Mouse (Mus musculus): Measurements from ENCODE around the gene Gse1. TPM values are rescaled to one million over a fixed set of nuclear protein-coding genes. Genes with fewer than 3 reads are reported as not detected.

Gse1 gene
- total RNA-seq, 2 experiments from 2014 or later = 58.1 to 60.7 TPM

DNA sequence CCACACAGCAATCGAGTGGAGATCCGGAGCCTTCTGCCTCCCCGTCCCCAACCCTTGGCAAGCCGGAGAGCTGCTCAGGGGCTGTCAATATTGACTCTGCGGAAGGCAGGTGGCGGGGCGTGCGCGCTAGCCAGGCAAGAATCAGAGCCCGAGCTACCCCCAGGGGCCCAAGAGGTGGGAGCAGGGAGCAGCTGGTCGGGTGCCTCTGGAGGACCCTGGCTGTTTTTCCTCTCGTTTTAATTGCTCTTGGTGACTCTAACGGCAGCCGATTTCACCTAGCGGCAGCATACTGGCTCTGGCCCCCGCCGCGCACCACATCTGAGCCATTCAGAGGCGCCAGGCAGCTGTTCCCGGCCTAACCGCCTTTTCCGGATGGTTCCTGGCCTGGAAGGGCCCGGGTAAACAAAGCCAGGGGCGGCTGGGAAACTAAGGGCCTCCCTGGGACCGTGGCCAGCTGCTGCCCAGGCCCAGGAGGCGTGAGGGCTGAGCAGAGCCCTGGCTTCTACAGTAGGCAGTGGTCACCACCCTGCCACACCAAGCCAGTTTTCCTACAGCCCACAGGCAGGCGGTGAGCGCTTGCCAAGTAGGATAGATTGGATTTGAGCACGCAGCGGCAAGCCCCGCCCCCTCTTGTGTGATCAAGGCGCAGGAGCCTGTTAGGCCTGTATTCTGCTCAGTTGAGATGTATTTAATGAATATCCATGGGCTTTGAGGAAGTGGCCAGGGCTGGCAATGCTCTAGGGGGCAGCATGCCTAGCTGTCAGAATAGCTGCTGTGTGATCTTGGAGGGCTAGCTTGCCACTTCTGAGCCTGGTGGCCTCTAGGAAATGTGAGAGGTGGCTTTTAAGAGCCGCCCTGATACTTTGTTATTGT lies 188.5 kb downstream of the Gse1 start:
- DNase-seq (ENCODE audit: low spot score in 2 of 2) = no peak

- no peak for DNase-seq (ENCODE audit: low spot score in 2 of 2)
Observed at GRCm38 (mm10) chr8:120418188-120418587, 189.9 kb downstream of the Gse1 start.

- no peak for DNase-seq (ENCODE audit: low spot score in 2 of 2)
Observed at GRCm38 (mm10) chr8:120419675-120420074, 191.4 kb downstream of the Gse1 start.

GRCm38 (mm10) chr8:120420226-120420625 lies 192.0 kb downstream of the Gse1 start:
- DNase-seq (ENCODE audit: low spot score in 2 of 2) = no peak

GRCm38 (mm10) chr8:120421638-120422037 lies 193.4 kb downstream of the Gse1 start:
- DNase-seq (ENCODE audit: low spot score in 2 of 2) = no peak

DNA sequence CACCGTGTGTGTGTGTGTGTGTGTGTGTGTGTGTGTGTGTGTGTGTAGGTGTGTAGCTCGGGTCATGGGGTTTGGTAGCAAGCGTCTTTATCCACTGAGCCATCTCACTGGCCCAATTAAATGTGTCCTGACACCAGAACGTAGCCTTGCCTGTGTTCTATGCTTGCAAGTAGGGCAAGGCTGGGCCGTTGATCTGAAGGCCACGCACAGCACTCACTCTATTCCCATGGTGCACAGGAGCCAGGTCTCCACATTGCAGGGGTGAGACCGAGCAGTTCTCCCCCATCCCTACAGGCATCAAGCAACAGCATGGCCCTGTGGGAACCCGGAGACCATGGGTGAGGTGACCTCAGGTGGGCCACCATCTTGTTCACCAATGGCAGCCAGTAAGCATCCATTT lies 194.0 kb downstream of the Gse1 start:
- no peak for DNase-seq (ENCODE audit: low spot score in 2 of 2)

DNA sequence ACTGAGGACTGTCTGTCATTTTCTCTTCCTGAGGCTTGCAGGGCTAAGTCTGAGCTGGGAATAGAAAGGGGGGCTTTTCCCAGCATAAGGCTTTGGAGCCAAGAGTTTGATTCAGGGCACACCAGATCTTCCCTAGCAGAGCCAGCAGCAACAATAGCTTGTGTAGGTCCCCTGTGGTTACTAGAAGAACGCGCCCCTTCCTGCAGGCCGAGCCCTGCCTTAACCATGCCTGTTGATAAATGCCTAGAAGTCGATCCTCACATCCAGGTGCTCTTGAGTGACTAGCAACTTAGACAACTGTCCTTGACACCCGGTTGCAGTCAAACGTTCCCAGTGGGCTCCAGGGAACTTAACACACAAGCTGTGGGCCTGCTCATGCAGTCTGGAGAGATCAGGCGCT lies 195.3 kb downstream of the Gse1 start:
- DNase-seq (ENCODE audit: low spot score in 2 of 2) = no peak

DNA sequence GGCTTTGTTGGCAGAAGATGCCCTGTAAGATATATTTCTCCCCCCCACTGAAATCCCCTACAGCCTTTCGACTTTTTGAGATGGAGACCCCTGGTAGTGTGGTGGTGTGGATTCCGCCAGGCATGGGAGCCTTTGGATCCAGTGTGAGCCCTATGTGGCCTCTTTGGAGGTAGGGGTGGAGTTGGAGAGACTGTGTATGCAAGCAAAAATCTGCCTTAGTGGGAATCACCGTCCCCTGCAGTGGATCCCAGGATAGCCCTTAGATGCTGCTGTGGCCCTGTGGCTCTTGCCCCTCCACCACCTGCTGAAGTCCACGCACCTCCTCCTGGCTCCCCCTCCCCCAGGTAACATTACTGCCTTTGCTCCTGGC lies 196.6 kb downstream of the Gse1 start:
- DNase-seq (ENCODE audit: low spot score in 2 of 2) = no peak

DNA sequence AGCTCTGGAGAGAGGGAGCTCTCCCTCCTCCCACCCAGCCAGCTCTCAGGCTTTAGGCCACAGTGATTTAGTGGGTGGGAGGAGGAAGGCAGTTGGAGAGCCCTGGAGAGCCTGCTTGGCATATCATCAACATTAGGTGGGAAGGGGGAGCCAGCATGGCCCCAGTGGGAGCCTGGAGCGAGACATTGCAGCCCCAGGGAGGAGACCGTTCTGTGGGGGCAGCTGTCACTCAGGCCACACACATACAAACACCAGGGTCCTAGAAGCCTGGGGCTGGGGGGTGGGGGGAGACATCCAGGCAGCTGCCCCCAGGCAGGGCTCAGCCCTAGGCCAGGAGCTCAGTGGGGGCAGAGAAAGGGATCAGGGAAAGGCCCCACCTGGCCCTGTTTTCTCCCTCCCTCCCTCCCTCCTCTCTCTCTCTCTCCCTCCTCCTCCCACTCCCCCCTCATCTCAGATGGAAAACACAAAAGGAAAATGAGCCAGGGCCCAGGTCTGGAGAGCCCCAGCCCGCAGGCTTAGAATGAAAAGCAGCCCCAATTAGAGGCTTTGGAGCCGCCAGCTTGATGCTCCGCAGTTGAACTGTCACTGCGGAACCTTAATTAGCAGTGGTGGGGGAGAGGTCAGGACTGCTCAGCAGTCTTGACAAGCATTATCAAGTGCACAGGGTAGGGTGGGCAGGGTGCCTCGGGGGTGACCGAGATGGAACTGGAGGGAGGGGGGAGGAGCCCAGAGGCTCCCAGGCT lies 197.1 kb downstream of the Gse1 start:
- no peak for DNase-seq (ENCODE audit: low spot score in 2 of 2)

DNA sequence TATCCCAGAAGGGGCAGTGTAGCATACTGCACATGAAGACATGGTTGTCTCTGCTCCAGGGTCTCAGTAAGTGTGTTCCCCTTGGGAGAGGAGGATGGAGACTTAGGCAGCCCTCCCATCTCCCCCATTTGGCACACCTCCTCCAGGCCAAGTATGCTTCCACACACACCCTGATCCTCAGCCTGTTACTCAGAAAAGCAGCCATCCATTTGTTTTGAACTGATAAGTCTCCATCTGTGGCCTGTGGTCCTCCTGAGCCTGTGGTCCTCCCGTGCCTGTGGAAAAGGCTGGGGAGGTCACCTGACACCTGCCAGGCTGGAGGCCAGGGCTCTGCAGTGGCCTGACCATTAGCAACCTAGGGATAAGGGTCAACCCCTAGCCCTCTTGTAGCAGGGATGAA lies 197.8 kb downstream of the Gse1 start:
- no peak for DNase-seq (ENCODE audit: low spot score in 2 of 2)

- no peak for DNase-seq (ENCODE audit: low spot score in 2 of 2)
Observed at GRCm38 (mm10) chr8:120426622-120427385, 198.5 kb downstream of the Gse1 start.

GRCm38 (mm10) chr8:120428492-120428891 lies 200.2 kb downstream of the Gse1 start:
- no peak for DNase-seq (ENCODE audit: low spot score in 2 of 2)

DNA sequence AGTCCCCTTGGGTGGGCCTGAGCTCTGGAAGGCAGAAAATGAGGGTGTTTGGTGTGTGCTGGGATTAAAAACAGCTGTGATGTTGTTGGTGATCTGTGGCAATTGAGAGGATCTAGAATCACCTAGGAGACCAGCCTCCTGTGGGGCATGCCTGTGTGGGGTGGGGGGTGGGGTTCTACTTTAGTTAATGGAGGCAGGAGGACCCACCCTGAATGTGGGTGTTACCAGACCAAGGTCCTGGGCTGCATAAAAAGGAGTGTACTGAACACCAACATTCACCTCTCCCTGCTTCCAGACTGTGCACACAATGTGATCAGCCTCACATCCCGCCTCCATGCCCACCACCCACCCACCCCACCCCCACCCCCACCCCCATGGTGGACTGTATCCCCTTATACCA lies 200.9 kb downstream of the Gse1 start:
- no peak for DNase-seq (ENCODE audit: low spot score in 2 of 2)

DNA sequence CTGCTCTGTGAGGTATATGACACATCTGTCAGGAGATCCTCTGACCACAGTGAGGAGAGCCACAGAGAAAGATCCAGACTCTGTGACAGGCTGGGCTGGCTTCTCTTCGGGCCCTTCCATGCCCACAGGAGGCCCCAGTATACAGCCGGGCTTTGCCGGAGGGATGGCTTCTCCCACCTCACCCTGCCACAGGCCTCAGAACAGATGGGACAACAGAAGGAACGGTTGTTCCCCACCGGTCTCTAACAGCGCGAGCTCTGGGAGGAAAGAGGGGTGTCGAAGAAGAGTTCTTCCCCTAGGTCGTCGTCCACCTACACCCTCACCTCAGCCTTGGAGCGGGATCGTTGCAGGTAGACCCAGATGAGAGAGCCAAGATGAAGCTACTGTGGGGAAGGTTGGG lies 202.8 kb downstream of the Gse1 start:
- no peak for DNase-seq (ENCODE audit: low spot score in 2 of 2)

- no peak for DNase-seq (ENCODE audit: low spot score in 2 of 2)
Observed at GRCm38 (mm10) chr8:120432438-120432837, 204.2 kb downstream of the Gse1 start.

DNA sequence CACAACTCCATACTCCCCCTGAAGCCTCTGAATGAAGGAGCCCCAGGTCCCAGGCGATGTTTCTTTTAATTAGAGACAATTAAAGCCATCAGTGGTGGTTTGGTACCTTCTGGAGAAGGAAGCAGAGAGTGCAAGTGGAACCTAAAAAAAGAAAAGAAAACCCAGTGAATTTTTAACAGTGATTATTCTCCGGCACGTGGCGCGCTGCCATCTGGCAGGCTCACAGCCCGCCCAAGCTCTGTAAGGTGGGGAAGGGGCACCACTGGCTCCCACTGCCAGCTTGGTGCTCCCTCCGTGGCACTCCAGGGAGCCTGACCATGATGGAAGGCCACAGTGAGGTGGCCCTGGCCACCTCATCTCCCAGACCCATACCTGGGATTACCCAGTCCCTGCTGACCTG lies 204.9 kb downstream of the Gse1 start:
- no peak for DNase-seq (ENCODE audit: low spot score in 2 of 2)

DNA sequence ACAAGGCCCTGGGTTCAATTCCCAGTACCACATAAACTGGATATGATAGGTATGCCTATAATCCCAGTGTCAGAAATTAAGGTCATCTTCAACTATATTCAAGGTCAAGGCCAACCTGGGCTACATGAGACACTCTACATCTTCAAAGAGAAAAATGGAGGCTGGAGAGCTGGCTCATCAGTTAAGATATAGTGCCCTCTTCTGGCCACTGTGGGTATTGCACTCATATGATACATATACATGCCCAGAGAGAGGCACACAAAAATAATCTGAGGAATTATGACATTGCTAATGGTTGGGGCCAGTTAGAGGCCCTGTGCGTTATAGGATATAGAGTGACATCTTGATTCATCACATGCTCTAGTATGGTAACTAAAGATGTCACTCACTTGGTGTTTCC lies 205.5 kb downstream of the Gse1 start:
- no peak for DNase-seq (ENCODE audit: low spot score in 2 of 2)

DNA sequence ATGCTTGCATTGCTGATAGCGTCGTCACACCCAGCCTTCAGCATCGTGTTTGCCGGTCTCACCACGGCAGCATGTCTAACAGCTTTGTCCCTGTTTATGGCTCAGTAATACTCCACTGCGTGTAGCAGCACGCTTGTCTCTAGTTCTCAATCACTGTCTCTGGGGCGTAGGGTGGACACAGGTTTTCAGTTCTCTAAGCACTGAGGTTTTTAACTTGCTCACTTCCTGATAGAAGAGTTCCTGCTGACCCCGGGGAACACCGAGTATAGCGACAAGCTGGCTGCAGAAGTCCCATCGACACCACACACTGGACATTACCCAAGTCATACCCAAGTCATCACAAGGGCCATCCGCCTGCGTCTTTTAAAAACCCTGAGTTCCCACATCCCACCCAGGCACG lies 207.5 kb downstream of the Gse1 start:
- no peak for DNase-seq (ENCODE audit: low spot score in 2 of 2)

GRCm38 (mm10) chr8:120436491-120437030 lies 208.3 kb downstream of the Gse1 start:
- DNase-seq (ENCODE audit: low spot score in 2 of 2) = no peak

DNA sequence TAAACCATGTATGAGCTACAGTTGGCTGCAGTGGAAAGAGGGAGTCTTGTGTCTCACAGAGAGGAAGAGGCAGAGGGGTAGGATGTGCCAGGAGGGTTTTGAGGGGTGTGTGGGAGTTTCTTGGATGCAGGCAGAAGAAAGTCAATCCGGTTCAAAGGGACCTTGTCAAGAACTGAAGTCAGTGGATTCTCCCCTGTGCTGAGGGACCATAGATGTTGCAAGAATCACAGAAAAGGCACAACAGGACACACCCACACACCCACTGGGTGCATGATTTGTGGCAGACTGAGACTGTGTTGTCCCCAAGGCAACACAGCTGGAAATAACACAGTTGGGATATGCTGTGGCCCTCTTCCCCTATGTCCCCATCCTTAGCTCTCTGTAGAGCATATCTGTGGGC lies 209.0 kb downstream of the Gse1 start:
- DNase-seq (ENCODE audit: low spot score in 2 of 2) = no peak

DNA sequence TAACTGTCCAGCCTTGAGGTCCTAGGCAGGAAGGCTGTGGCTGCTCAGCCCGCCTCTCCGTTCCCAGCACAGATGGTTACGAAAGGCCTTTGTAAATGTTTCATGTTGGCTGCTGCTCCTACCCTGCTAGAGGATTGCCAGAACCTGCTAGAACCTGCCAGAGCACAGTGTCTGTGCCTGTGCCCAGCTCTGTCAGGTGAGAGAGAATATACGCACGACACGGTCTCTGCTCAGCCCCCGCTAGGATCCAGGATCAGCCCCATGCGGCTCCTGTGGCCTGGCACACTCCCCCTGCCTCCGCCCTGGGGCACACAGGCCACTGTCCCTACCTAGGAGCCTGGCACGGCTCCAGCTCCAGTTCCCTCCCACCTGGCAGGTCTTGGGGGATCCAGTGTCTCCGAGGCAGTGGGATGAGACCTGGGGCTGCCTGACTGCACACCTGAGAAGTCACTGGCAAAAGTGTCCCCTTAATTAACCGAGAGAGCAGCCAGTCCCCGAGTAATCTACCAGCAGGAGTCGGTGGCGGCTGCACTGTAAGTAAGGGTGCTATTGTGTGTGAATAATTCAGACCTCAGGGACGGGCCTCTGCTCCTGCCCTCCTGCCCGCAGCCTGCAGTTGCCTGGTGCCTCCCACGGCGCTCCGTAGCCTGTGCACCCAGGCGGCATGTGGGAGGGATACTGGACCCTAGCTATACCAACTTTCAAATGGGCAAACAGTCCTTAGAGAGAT lies 209.6 kb downstream of the Gse1 start:
- no peak for DNase-seq (ENCODE audit: low spot score in 2 of 2)

Measured in adrenal gland, postnatal 4 days (tissue).